Mouse (Mus musculus) embryonic facial prominence, embryonic 11.5 days (tissue): ENCODE results near the gene Rab3gap1. TPM values are rescaled to one million over a fixed set of nuclear protein-coding genes. Genes with fewer than 3 reads are reported as not detected.

Source experiments
- ATAC-seq: fragments of 200-750 bp; cut with Nextera tagmentation; replicated peaks from 2 replicates; pipeline ENCODE4 v1.8.0; 2017; ENCODE audit warnings: low read depth; ENCODE audit not compliant: insufficient number of reproducible peaks, low FRiP score, low TSS enrichment
- DNase-seq: peaks from one replicate; pipeline ENCODE4 v3.0.0-alpha.2; 2015; ENCODE audit warnings: low spot score
- H3K27ac ChIP-seq: fragments of 300-500 bp; sonication (generic); replicated peaks from 2 replicates; pipeline ENCODE4 v1.5.1; 2014; ENCODE audit warnings: mild to moderate bottlenecking, low read depth, low read length, control low read depth
- H3K27me3 ChIP-seq: fragments of 300-500 bp; sonication (generic); 2 replicates; pipeline ENCODE4 v1.6.1; 2014; ENCODE audit warnings: mild to moderate bottlenecking, low read length, moderate library complexity, mixed read lengths; ENCODE audit not compliant: control insufficient read depth, insufficient read depth
- H3K36me3 ChIP-seq: fragments of 300-500 bp; sonication (generic); replicated peaks from 2 replicates; pipeline ENCODE4 v1.6.1; 2014; ENCODE audit warnings: low read depth, mild to moderate bottlenecking, low read length, moderate library complexity, mixed read lengths; ENCODE audit not compliant: control insufficient read depth, insufficient read depth
- H3K4me1 ChIP-seq: fragments of 300-500 bp; sonication (generic); 2 replicates; pipeline ENCODE4 v1.6.1; 2014; ENCODE audit warnings: low read length, mixed read lengths; ENCODE audit not compliant: control insufficient read depth, insufficient read depth
- H3K4me2 ChIP-seq: fragments of 300-500 bp; sonication (generic); 2 replicates; pipeline ENCODE4 v1.6.1; 2014; ENCODE audit warnings: low read depth, mild to moderate bottlenecking, control low read depth, low read length, moderate library complexity
- H3K4me3 ChIP-seq: fragments of 300-500 bp; sonication (generic); 2 replicates; pipeline ENCODE4 v1.5.1; 2014; ENCODE audit warnings: low read depth, low read length, control low read depth
- H3K9ac ChIP-seq: fragments of 300-500 bp; sonication (generic); replicated peaks from 2 replicates; pipeline ENCODE4 v1.6.1; 2014; ENCODE audit warnings: mild to moderate bottlenecking, control low read depth, low read length
- H3K9me3 ChIP-seq: fragments of 300-500 bp; sonication (generic); replicated peaks from 2 replicates; pipeline ENCODE4 v1.6.1; 2016; ENCODE audit warnings: mild to moderate bottlenecking, low read length, inconsistent platforms, mixed read lengths; ENCODE audit not compliant: control insufficient read depth
- WGBS: fragments of 180-500 bp; shearing (Covaris S2); extraction: QIAGEN DNeasy Blood & Tissue Kit; methylation state at CpG from one replicate; pipeline ENCODE4 v1.1.7; 2014; 5-methylcytosine and 5-hydroxymethylcytosine counted together
- polyA plus RNA-seq: library from polyadenylated mRNA; unstranded; fragments of >200 nt; fragmentation: Nextera tagmentation; extraction: Ambion mirVana; gene quantifications from 2 replicates; pipeline ENCODE4 v1.2.1, GENCODE M21; 2014

Rab3gap1 gene
- polyA plus RNA-seq, 1 experiment from 2014 or later, result 17.2 TPM

GRCm38 (mm10) chr1:127899401-127899800 is 30.8 kb downstream of the Rab3gap1 start:
- H3K27ac ChIP-seq, result no peak overlapping the region
- no peaks in the 10 kb centered on the region for H3K4me1 ChIP-seq
- H3K36me3 ChIP-seq, result no peaks in the 10 kb centered on the region
- ATAC-seq (no peak), DNase-seq (no peak)
- H3K4me2 ChIP-seq, result no peak overlapping the region
- WGBS, result 69% methylated on average over 1 of the region's 1 CpGs
- no peaks in the 10 kb centered on the region for H3K9me3 ChIP-seq
- H3K27me3 ChIP-seq, result no peaks in the 10 kb centered on the region
- no peak overlapping the region for H3K4me3 ChIP-seq
- H3K9ac ChIP-seq, result no peak overlapping the region

DNA sequence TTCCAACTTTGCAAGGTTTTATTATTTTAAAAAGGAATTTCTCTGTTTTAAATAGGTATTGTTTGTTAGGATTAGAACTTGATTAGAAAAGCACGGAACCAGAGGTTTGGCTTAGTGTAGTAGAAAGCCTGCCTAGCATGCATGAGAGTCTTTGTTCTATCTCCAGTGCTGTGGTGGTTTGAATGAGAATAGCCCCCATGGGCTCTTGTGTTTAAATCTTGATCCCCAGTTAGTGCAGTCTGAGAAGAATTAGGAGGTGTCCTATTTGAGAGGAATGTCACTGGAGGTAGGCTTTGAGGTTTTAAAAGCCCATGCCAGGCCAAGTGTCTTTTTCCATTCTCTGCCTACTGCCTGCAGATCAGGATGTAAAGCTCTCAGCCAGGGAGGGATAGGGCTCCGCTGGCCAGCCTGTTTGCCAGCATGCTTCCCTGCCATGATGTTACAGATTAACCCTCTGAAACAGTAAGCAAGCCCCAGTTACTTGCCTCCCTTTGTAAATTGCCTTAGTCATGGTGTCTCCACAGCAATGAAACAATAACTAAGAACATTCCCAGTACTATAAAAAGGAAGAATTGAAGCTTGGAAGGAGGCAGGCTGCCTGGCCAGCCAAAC is 36.3 kb downstream of the Rab3gap1 start:
- WGBS, result 44% methylated on average over 2 of the region's 2 CpGs
- no peak for ATAC-seq
- no peak overlapping the region for H3K27ac ChIP-seq
- DNase-seq, result no peak
- H3K4me2 ChIP-seq, result no peak overlapping the region
- no peaks in the 10 kb centered on the region for H3K27me3 ChIP-seq
- no peaks in the 10 kb centered on the region; the same call in 1 of the 2 replicates for H3K36me3 ChIP-seq
- no peak overlapping the region for H3K4me3 ChIP-seq
- H3K4me1 ChIP-seq, result no peaks in the 10 kb centered on the region
- no peak overlapping the region for H3K9ac ChIP-seq
- no peaks in the 10 kb centered on the region for H3K9me3 ChIP-seq

- no peak overlapping the region for H3K4me3 ChIP-seq
- H3K4me2 ChIP-seq, result no peak overlapping the region
- no peak overlapping the region for H3K9ac ChIP-seq
- no peaks in the 10 kb centered on the region for H3K9me3 ChIP-seq
- 87% methylated on average over 4 of the region's 4 CpGs for WGBS
- H3K27me3 ChIP-seq, result no peaks in the 10 kb centered on the region
- H3K36me3 ChIP-seq, result no peaks in the 10 kb centered on the region
- ATAC-seq (no peak), DNase-seq (no peak)
- no peak overlapping the region for H3K27ac ChIP-seq
- no peaks in the 10 kb centered on the region for H3K4me1 ChIP-seq
Measured at GRCm38 (mm10) chr1:127913116-127913515, 44.5 kb downstream of the Rab3gap1 start.

- no peaks in the 10 kb centered on the region for H3K4me1 ChIP-seq
- 88% methylated on average over 6 of the region's 6 CpGs for WGBS
- H3K27me3 ChIP-seq, result no peaks in the 10 kb centered on the region
- H3K4me3 ChIP-seq, result no peak overlapping the region
- H3K27ac ChIP-seq, result no peak overlapping the region
- H3K9ac ChIP-seq, result no peak overlapping the region
- H3K9me3 ChIP-seq, result no peaks in the 10 kb centered on the region
- no peak overlapping the region for H3K4me2 ChIP-seq
- ATAC-seq, result no peak
- no peaks in the 10 kb centered on the region for H3K36me3 ChIP-seq
- DNase-seq, result no peak
Measured at GRCm38 (mm10) chr1:127915316-127915715, 46.7 kb downstream of the Rab3gap1 start.

GRCm38 (mm10) chr1:127915802-127916201 is 47.2 kb downstream of the Rab3gap1 start:
- no peak for ATAC-seq
- Histone ChIP-seq H3K4me1 (no peaks in the 10 kb centered on the region), H3K36me3 (no peaks in the 10 kb centered on the region), H3K9me3 (no peaks in the 10 kb centered on the region), H3K4me2 (no peak overlapping the region), H3K27me3 (no peaks in the 10 kb centered on the region), H3K27ac (no peak overlapping the region), H3K9ac (no peak overlapping the region), H3K4me3 (no peak overlapping the region)
- no peak for DNase-seq
- WGBS, result 71% methylated on average over 1 of the region's 1 CpGs

GRCm38 (mm10) chr1:127933405-127933804 is 64.8 kb downstream of the Rab3gap1 start:
- Histone ChIP-seq H3K9ac (no peak overlapping the region), H3K4me2 (no peak overlapping the region), H3K4me3 (no peak overlapping the region), H3K36me3 (peaks cover 2% of the 10 kb centered on the region), H3K9me3 (no peaks in the 10 kb centered on the region), H3K4me1 (no peaks in the 10 kb centered on the region), H3K27ac (no peak overlapping the region), H3K27me3 (no peaks in the 10 kb centered on the region)
- DNase-seq (no peak), ATAC-seq (no peak)
- 90% methylated on average over 2 of the region's 2 CpGs for WGBS

DNA sequence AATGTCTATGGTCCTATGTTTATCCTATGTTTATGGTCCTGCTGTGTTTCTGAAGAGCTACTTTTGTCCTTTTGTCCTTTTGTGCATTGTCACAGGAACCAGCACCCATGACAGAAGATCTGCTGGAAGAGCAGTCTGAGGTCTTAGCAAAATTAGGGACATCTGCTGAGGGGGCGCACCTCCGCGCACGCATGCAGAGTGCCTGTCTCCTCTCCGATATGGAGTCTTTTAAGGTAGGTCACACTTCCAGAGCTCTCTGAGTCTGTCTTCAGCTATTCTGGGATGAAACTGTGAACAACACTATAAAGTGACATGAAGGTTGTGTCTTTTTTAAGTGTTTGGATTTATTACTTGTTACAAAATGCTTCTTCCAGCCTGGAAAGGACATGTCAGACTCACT is 65.7 kb downstream of the Rab3gap1 start:
- WGBS, result 94% methylated on average over 5 of the region's 5 CpGs
- ATAC-seq, result no peak

GRCm38 (mm10) chr1:127937277-127937676 is 68.7 kb downstream of the Rab3gap1 start:
- Histone ChIP-seq H3K9ac (no peak overlapping the region), H3K4me3 (no peak overlapping the region), H3K36me3 (peaks cover 11% of the 10 kb centered on the region), H3K4me2 (no peak overlapping the region), H3K27me3 (no peaks in the 10 kb centered on the region), H3K4me1 (no peaks in the 10 kb centered on the region), H3K27ac (no peak overlapping the region), H3K9me3 (no peaks in the 10 kb centered on the region)
- no peak for ATAC-seq
- no peak for DNase-seq
- 81% methylated on average over 8 of the region's 8 CpGs for WGBS

More for the DNA sequence above, 65.7 kb downstream of the Rab3gap1 start:
- H3K4me2 ChIP-seq, result no peak overlapping the region
- peaks cover 11% of the 10 kb centered on the region for H3K36me3 ChIP-seq
- no peaks in the 10 kb centered on the region for H3K9me3 ChIP-seq
- no peak overlapping the region for H3K9ac ChIP-seq
- H3K4me1 ChIP-seq, result no peaks in the 10 kb centered on the region
- H3K27ac ChIP-seq, result no peak overlapping the region
- no peaks in the 10 kb centered on the region for H3K27me3 ChIP-seq
- no peak for DNase-seq
- no peak overlapping the region for H3K4me3 ChIP-seq
